Mouse (Mus musculus) neural tube, embryonic 11.5 days (tissue): ENCODE measurements at regions not wholly inside any gene's neighbourhood (a gene's known extent, or its start where the extent isn't known, plus 50 kb on each side); places are given as distances from the start of the nearest gene placed in this dataset.

Source experiments
- ATAC-seq: fragments of 200-750 bp; cut with Nextera tagmentation; 2 replicates; pipeline ENCODE4 v1.8.0; 2017; ENCODE audit warnings: moderate number of reproducible peaks, mild to moderate bottlenecking, moderate TSS enrichment, moderate library complexity; ENCODE audit not compliant: insufficient read depth, low FRiP score, low TSS enrichment
- DNase-seq: peaks from one replicate; pipeline ENCODE4 v3.0.0-alpha.2; 2015; ENCODE audit warnings: low spot score
- H3K27ac ChIP-seq: fragments of 300-500 bp; sonication (generic); 2 replicates; pipeline ENCODE4 v1.5.1; 2014; ENCODE audit warnings: low read depth, mild to moderate bottlenecking, low read length
- H3K27me3 ChIP-seq: fragments of 300-500 bp; sonication (generic); 2 replicates; pipeline ENCODE4 v1.6.1; 2014; ENCODE audit warnings: mild to moderate bottlenecking, low read length, mixed read lengths; ENCODE audit not compliant: control insufficient read depth, insufficient read depth
- H3K36me3 ChIP-seq: fragments of 300-500 bp; sonication (generic); 2 replicates; pipeline ENCODE4 v1.6.1; 2014; ENCODE audit warnings: mild to moderate bottlenecking, low read length, moderate library complexity, mixed read lengths; ENCODE audit not compliant: control insufficient read depth, insufficient read depth
- H3K4me1 ChIP-seq: fragments of 300-500 bp; sonication (generic); 2 replicates; pipeline ENCODE4 v1.6.1; 2014; ENCODE audit warnings: low read length, mixed read lengths; ENCODE audit not compliant: control insufficient read depth, insufficient read depth
- H3K4me2 ChIP-seq: fragments of 300-500 bp; sonication (generic); 2 replicates; pipeline ENCODE4 v1.6.1; 2014; ENCODE audit warnings: low read depth, mild to moderate bottlenecking, moderate library complexity
- H3K4me3 ChIP-seq: fragments of 300-500 bp; sonication (generic); 2 replicates; pipeline ENCODE4 v1.5.1; 2014; ENCODE audit warnings: low read depth, low read length
- H3K9ac ChIP-seq: fragments of 300-500 bp; sonication (generic); 2 replicates; pipeline ENCODE4 v1.6.1; 2014; ENCODE audit warnings: mild to moderate bottlenecking, low read length
- H3K9me3 ChIP-seq: fragments of 300-500 bp; sonication (generic); 2 replicates; pipeline ENCODE4 v1.6.1; 2016; ENCODE audit warnings: low read length; ENCODE audit not compliant: control insufficient read depth
- WGBS: fragments of 180-500 bp; shearing (Covaris S2); extraction: QIAGEN DNeasy Blood & Tissue Kit; methylation state at CpG from one replicate; pipeline ENCODE4 v1.1.7; 2014; 5-methylcytosine and 5-hydroxymethylcytosine counted together

DNA sequence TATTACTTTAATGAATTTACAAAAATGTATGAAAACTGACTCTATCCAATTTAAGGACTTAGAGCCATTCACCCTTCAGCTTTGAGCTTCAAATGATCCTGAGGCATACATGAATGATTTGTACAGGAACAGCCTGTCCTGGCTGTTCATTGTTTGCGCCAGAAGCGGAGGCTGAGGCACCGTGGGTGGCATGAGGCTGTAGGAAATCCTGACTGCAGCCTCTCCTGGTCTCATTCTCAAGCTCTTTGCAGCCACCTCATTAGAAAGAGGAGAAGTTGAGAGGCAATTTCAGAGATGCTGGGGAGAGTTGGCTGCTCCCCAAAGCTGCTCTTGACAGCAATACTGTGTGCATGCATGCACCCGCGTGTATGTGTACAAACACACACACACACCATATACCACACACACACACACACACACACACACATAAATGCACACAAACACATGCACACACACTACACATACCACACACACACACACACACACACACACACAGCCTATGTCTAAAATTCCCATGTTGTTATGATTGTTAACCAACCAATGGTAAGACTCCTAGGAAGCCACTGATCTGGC is 434.9 kb upstream of the Btbd3 start:
- Histone ChIP-seq H3K36me3 (no peaks in the 10 kb centered on the region), H3K4me3 (no peak overlapping the region), H3K9me3 (no peaks in the 10 kb centered on the region), H3K27me3 (no peaks in the 10 kb centered on the region), H3K4me2 (no peak overlapping the region), H3K9ac (no peak overlapping the region), H3K27ac (no peak overlapping the region), H3K4me1 (no peaks in the 10 kb centered on the region)
- ATAC-seq (no peak), DNase-seq (no peak)
- 69% methylated on average over 5 of the region's 5 CpGs for WGBS

DNA sequence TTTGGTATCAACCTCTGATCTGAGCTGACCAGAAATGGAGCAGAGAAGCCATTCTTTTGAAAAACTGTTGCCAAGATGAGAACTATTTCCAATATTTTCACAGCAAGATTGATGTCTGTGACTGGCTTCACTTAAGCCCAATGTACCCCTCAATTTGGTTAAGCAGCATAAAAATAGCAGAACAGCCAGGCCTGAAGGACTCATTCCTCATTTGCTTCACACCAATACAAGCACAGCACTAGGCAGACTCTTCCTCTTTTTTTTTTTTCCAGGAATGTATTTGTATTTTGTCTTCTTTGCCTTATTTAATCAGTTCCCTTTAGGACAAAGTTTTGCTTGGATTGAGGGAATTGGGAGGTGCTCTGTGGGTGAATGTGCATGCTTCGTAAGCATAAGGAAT is 441.4 kb upstream of the Btbd3 start:
- no peaks in the 10 kb centered on the region for H3K36me3 ChIP-seq
- no peaks in the 10 kb centered on the region for H3K27me3 ChIP-seq
- ATAC-seq: no peak
- H3K9ac ChIP-seq: no peak overlapping the region
- H3K4me3 ChIP-seq: no peak overlapping the region
- no peak for DNase-seq
- no peaks in the 10 kb centered on the region for H3K4me1 ChIP-seq
- 90% methylated on average over 1 of the region's 1 CpGs for WGBS
- no peaks in the 10 kb centered on the region for H3K9me3 ChIP-seq
- no peak overlapping the region for H3K4me2 ChIP-seq
- H3K27ac ChIP-seq: no peak overlapping the region

DNA sequence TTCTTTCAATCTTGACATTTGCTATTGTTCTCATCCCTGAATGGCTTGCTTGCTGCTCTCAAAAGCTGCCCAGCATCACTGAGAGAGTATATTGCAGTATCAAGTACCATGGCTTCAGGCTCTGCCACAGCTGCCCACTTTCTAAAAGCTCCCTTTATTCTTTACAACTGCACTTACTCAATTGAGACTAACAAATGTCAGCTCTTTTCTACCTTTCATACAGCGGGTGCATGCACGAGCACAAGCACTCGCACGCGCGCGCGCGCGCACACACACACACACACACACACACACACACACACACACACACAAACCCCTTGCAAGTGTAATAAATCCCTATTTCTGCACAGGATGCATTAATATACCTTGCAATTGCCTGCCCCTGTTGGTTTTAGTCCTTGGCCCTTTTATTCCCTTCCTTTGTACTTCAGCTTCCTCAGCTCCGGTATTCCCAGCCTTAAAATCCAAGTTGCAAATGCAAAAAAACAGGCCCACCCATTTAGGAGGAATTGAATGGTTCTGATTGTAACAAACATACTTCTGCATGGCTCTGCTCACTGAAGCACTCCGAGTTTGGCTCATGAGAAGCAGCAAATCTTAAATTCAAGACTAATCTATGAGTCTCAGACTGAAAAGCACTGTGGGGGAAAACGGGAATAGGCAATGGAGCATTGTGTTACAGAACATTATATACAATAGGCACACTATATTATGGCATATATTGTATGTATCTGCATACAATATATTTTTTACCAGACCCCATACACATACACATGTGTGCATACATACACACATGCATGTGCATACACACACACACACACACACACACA is 447.7 kb upstream of the Btbd3 start:
- H3K27ac ChIP-seq: no peak overlapping the region
- no peaks in the 10 kb centered on the region for H3K27me3 ChIP-seq
- peak; percentile 29 for DNase-seq
- 0 out of 2 replicates have a peak overlapping the region, but pooled peaks have one; percentile 7 for H3K9ac ChIP-seq
- H3K4me3 ChIP-seq: no peak overlapping the region
- WGBS: 48% methylated on average over 13 of the region's 13 CpGs
- peak overlapping the region; percentile 25; the same call in 1 of the 2 replicates for H3K4me2 ChIP-seq
- no peaks in the 10 kb centered on the region for H3K36me3 ChIP-seq
- H3K4me1 ChIP-seq: no peaks in the 10 kb centered on the region
- no peaks in the 10 kb centered on the region for H3K9me3 ChIP-seq
- peak; percentile 52 for ATAC-seq

DNA sequence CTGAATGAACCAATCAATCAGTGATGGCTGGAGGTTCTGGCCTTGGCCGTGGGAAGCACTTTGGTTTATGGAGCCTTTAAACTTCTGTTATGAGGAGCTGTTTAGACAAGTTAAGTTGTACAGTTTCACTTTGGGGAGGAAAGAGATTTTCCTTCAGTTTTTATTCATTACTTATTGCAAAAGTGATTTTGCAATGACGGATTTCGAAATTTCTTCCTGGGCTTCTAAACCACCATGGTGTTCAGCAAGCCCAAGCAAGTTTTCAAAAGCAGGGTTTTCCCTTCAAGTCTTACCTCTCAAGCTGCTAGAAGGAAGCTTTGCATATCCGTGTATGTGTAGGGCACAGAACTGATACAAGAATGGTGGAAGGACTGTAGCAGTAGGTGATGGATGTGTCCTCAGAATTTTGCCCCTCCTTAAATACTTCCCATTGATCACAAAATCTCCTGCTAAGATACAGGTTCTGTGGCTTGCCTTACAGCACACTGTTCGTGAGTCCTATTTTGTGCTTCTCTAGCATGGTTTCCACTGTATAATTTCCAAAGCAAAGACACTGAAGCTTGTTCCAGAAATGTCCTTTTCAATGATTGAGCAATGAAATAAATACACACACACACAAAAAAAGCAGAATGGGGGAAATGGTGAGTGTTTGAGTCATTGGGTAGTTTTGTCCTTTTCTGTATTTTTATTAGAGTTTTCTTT is 448.6 kb upstream of the Btbd3 start:
- Histone ChIP-seq H3K9ac (no peak overlapping the region), H3K27me3 (no peaks in the 10 kb centered on the region), H3K4me3 (no peak overlapping the region), H3K4me2 (no peak overlapping the region), H3K9me3 (no peaks in the 10 kb centered on the region), H3K36me3 (no peaks in the 10 kb centered on the region), H3K4me1 (no peaks in the 10 kb centered on the region), H3K27ac (no peak overlapping the region)
- no peak for ATAC-seq
- DNase-seq: no peak
- WGBS: 68% methylated on average over 5 of the region's 5 CpGs

- 52% methylated on average over 2 of the region's 2 CpGs for WGBS
- no peaks in the 10 kb centered on the region for H3K9me3 ChIP-seq
- no peaks in the 10 kb centered on the region for H3K4me1 ChIP-seq
- no peak overlapping the region for H3K4me3 ChIP-seq
- ATAC-seq (no peak), DNase-seq (no peak)
- H3K27ac ChIP-seq: no peak overlapping the region
- H3K36me3 ChIP-seq: no peaks in the 10 kb centered on the region
- H3K4me2 ChIP-seq: no peak overlapping the region
- H3K9ac ChIP-seq: no peak overlapping the region
- no peaks in the 10 kb centered on the region for H3K27me3 ChIP-seq
Observed at GRCm38 (mm10) chr2:137794841-137795240, 461.5 kb upstream of the Btbd3 start.

DNA sequence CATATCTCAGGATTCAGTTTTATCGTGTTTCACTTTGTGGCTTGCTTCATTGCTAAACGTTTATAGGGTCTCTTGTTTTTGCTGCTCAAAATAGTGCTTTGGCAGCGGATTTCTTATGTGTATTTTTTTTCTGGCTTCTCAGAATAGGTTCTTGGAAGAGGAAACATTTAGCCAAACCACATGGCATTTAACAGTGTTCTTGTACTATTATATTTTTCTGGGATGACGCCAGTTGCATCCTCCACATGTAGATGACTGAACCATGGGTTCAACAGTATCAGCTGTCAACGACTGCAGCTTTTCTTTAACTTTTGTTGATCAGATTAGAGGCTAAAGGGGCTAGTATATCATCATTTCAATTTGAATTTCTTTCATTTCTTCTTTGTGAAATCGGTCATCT is 472.3 kb upstream of the Btbd3 start:
- DNase-seq: no peak
- Histone ChIP-seq H3K27ac (no peak overlapping the region), H3K27me3 (no peaks in the 10 kb centered on the region), H3K36me3 (no peaks in the 10 kb centered on the region), H3K4me3 (no peak overlapping the region), H3K9ac (no peak overlapping the region), H3K9me3 (no peaks in the 10 kb centered on the region), H3K4me2 (no peak overlapping the region), H3K4me1 (no peaks in the 10 kb centered on the region)
- ATAC-seq: no peak
- WGBS: 88% methylated on average over 6 of the region's 6 CpGs

- ATAC-seq (no peak), DNase-seq (no peak)
- no peaks in the 10 kb centered on the region for H3K9me3 ChIP-seq
- H3K4me3 ChIP-seq: no peak overlapping the region
- no peak overlapping the region for H3K9ac ChIP-seq
- H3K36me3 ChIP-seq: no peaks in the 10 kb centered on the region
- no peak overlapping the region for H3K4me2 ChIP-seq
- 90% methylated on average over 3 of the region's 3 CpGs for WGBS
- no peaks in the 10 kb centered on the region for H3K4me1 ChIP-seq
- no peak overlapping the region for H3K27ac ChIP-seq
- H3K27me3 ChIP-seq: no peaks in the 10 kb centered on the region
Observed at GRCm38 (mm10) chr2:137777430-137777829, 478.9 kb upstream of the Btbd3 start.

- Histone ChIP-seq H3K9me3 (no peaks in the 10 kb centered on the region), H3K36me3 (no peaks in the 10 kb centered on the region), H3K4me1 (no peaks in the 10 kb centered on the region), H3K27me3 (no peaks in the 10 kb centered on the region), H3K27ac (no peak overlapping the region), H3K4me3 (no peak overlapping the region), H3K4me2 (no peak overlapping the region), H3K9ac (no peak overlapping the region)
- DNase-seq (no peak), ATAC-seq (no peak)
Observed at GRCm38 (mm10) chr2:137764785-137765184, 491.6 kb upstream of the Btbd3 start.
